Comparison of ENCODE assay signal across 8 mouse cellular contexts in genomic region chrX:75084774-75085508, GRCm38 (mm10). TPM values are rescaled to one million over a fixed set of nuclear protein-coding genes. Genes with fewer than 3 reads are reported as not detected.
DNase-seq lines count a peak whose midpoint lies in the region; ATAC-seq and TF ChIP-seq lines count a peak whose summit lies in the region.

TSS of gene Gab3 (minus strand) at chrX:75085458.

- 6% methylated on average over 11 of the region's 17 CpGs for WGBS in hindbrain, embryonic 16.5 days
- WGBS in limb, embryonic 10.5 days: 8% methylated on average over 8 of the region's 17 CpGs

- intact Hi-C loops in gastrocnemius, adult 2 months (cut with DNase I): no loop called here

- H3K27ac ChIP-seq in gastrocnemius, adult 2 months: peak within 1 kb of the TSS; percentile 74
- H3K27ac ChIP-seq in hindbrain, embryonic 16.5 days (ENCODE audit: low read depth, low read length): peak within 1 kb of the TSS; percentile 44
- H3K27ac ChIP-seq in limb, embryonic 10.5 days: peak within 1 kb of the TSS; percentile 58; the same call in 1 of the 2 replicates

- no peaks in the 10 kb centered on the region for H3K36me3 ChIP-seq in hindbrain, embryonic 16.5 days (ENCODE audit: control insufficient read depth, insufficient read depth, low read length)
- no peaks in the 10 kb centered on the region for H3K36me3 ChIP-seq in limb, embryonic 10.5 days

- no peak for TF ChIP-seq CTCF in gastrocnemius, adult 2 months (IDR thresholded peaks at IDR 0.05)

- peak within 1 kb of the TSS; percentile 67 for H3K9ac ChIP-seq in hindbrain, embryonic 16.5 days (ENCODE audit: low read depth, low read length)

- H3K4me1 ChIP-seq in hindbrain, embryonic 16.5 days (ENCODE audit: control insufficient read depth, insufficient read depth, low read depth, low read length): no peaks in the 10 kb centered on the region
- no peaks in the 10 kb centered on the region for H3K4me1 ChIP-seq in limb, embryonic 10.5 days

- H3K4me3 ChIP-seq in gastrocnemius, adult 2 months: peak within 1 kb of the TSS; percentile 77
- H3K4me3 ChIP-seq in hindbrain, embryonic 16.5 days (ENCODE audit: low read length): peak within 1 kb of the TSS; percentile 54
- H3K4me3 ChIP-seq in limb, embryonic 10.5 days: peak within 1 kb of the TSS; percentile 56

- peak; percentile 97 for ATAC-seq in hindbrain, embryonic 16.5 days

- DNase-seq in ovary, adult 18-20 months (ENCODE audit: low spot score): peak; percentile 39
- no peak for DNase-seq in ovary, postnatal 10 days (ENCODE audit: low spot score)
- peak; percentile 15 to 40 for DNase-seq in cerebellum, postnatal 36 days
- peak; percentile 63 for DNase-seq in gastrocnemius, adult 2 months
- DNase-seq in limb, embryonic 10.5 days (ENCODE audit: low spot score): peak; percentile 46
- peak; percentile 54 for DNase-seq in mesoderm, embryonic 11.5 days (ENCODE audit: low read depth, low spot score)
- peak; percentile 11 to 19 for DNase-seq in right cerebral cortex, postnatal 36 days (ENCODE audit: low spot score in 2 of 2)

- H3K9me3 ChIP-seq in hindbrain, embryonic 16.5 days (ENCODE audit: control insufficient read depth, low read length): no peaks in the 10 kb centered on the region
- no peaks in the 10 kb centered on the region for H3K9me3 ChIP-seq in limb, embryonic 10.5 days (replicated peaks)

- H3K4me2 ChIP-seq in hindbrain, embryonic 16.5 days (ENCODE audit: low read length): peak within 1 kb of the TSS; percentile 59

- H3K27me3 ChIP-seq in hindbrain, embryonic 16.5 days (replicated peaks; ENCODE audit: control insufficient read depth, insufficient read depth, low read length): no peaks in the 10 kb centered on the region
- no peaks in the 10 kb centered on the region for H3K27me3 ChIP-seq in limb, embryonic 10.5 days (ENCODE audit: low read depth, poor library complexity, severe bottlenecking)

RNA-seq across cellular contexts. Expression of gene Gab3, which starts in this region (rescaled TPM):
- total RNA-seq in gastrocnemius, adult 2 months (2021): under 1 TPM; 0.47 to 0.64 TPM
- polyA plus RNA-seq in hindbrain, embryonic 16.5 days (2015; fragmentation: Nextera tagmentation; extraction: Ambion mirVana): 3.0 and 3.1 TPM in 2 replicates
- 0.46 and 0.65 TPM in 2 replicates for polyA plus RNA-seq in limb, embryonic 10.5 days (2016; fragmentation: Nextera tagmentation; extraction: Ambion mirVana)

Comparison
In these comparisons a context has a peak if more than half of its experiments do, and no peak if none do; other contexts are left out.
1. Peak in DNase-seq, H3K4me3 ChIP-seq and H3K27ac ChIP-seq in gastrocnemius, adult 2 months; RNA of the gene not detected or under 1 TPM.
2. Peak in DNase-seq, H3K4me3 ChIP-seq and H3K27ac ChIP-seq in limb, embryonic 10.5 days; RNA of the gene not detected or under 1 TPM.